Mouse (Mus musculus): ENCODE measurements around the gene Gm9195.

Gm9195 gene

DNA sequence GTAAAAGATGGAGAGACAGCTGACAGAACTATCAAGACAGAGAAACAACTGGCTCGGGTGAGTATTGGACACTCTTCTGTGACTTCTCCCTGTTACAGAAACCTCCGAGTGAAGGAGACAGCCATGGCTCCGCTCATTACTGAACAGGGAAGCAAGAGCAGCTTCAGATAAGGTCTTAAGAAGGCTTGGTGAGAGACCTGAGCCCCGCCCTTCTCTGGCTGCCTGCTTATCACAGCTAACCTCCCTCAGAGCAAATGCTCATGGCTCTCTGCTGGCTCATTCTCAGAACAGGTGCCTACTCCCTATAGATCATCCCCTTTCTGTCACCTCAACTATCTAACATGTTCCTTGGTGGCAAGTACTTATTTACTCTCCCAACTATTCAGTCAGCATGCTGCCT is 23.2 kb downstream of the Gm9195 start:
- TF ChIP-seq GATA4 (IDR thresholded peaks at IDR 0.05; ENCODE audit: insufficient replicate concordance, low read length), result no peak

DNA sequence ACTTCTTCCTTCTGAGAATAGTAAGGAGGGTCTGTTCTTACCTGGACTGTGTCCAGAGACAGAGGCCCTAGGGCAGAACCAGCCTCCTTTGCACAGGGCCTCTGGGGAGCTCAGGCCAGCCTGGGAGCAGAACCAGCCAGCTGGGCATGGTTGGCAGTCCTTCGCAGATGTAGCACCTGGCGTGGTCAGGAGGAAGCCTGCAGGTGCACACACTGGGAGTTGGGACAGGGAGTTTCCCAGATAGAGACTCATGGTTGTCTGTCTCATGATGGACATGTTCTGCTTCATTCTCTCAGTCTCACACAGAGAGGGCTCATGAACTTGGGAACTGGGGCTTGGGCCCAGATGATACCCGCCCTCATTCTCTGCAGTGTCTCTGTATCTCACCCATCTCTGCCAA is 25.3 kb downstream of the Gm9195 start:
- no peak for TF ChIP-seq GATA4 (IDR thresholded peaks at IDR 0.05; ENCODE audit: insufficient replicate concordance, low read length)

DNA sequence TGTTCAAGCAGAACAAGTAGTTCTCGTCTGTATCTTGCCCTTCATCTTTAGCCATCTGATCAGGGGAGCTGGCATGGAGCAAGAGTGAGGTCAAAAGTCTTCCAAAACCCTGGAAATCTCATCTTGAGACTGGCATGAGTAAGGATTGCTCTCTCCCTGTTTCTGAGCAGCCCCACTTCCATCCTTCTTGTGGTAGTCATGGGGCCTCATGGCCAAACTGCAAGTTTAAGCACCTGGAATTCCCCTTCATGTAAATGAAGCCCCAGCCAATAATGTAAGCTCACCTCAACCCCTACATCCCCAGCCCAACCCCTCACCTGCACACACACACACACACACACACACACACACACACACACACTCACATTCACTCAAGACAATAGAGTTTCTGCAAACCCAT is 30.0 kb downstream of the Gm9195 start:
- TF ChIP-seq GATA4 (IDR thresholded peaks at IDR 0.05; ENCODE audit: insufficient replicate concordance, low read length), result no peak

DNA sequence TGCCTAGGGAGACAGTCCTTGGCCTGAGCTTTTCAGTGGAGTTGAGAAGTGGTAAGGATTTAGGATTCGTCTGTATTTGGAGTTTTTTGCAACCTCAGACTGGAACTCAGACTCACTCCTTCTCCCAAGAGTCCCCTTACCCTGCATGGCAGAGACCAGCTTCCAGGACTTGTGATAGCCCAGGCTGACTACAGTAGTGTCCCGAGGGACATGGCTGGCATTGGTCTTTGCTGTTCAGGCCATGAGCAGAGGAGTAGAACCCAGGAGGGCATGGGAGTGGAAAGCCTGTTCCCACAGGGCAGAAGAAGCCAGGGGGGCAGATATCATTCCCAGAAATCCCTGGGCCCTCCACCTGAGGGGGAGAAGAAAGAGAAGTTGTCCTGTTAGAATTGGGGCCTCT is 31.3 kb downstream of the Gm9195 start:
- TF ChIP-seq GATA4 (IDR thresholded peaks at IDR 0.05; ENCODE audit: insufficient replicate concordance, low read length), result no peak

DNA sequence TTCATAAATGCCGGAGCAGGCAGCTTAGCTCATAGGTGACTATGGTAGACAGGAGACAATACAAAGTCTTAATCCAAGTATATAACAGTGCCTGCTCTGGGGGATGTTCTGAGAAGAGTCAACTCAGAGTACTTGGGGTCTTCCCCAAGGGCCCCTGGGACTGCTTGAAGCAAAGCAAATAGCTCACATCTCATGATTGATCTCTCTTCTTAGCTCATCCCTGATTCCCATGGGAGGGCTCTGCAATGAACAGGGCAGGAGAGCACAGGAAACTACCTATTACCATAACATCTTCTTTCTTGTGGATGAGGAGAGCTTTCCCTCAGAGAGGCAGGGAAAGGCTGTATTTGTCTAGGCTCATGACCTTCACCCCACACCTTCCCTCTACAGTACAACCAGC is 32.7 kb downstream of the Gm9195 start:
- no peak for TF ChIP-seq GATA4 (IDR thresholded peaks at IDR 0.05; ENCODE audit: insufficient replicate concordance, low read length)

DNA sequence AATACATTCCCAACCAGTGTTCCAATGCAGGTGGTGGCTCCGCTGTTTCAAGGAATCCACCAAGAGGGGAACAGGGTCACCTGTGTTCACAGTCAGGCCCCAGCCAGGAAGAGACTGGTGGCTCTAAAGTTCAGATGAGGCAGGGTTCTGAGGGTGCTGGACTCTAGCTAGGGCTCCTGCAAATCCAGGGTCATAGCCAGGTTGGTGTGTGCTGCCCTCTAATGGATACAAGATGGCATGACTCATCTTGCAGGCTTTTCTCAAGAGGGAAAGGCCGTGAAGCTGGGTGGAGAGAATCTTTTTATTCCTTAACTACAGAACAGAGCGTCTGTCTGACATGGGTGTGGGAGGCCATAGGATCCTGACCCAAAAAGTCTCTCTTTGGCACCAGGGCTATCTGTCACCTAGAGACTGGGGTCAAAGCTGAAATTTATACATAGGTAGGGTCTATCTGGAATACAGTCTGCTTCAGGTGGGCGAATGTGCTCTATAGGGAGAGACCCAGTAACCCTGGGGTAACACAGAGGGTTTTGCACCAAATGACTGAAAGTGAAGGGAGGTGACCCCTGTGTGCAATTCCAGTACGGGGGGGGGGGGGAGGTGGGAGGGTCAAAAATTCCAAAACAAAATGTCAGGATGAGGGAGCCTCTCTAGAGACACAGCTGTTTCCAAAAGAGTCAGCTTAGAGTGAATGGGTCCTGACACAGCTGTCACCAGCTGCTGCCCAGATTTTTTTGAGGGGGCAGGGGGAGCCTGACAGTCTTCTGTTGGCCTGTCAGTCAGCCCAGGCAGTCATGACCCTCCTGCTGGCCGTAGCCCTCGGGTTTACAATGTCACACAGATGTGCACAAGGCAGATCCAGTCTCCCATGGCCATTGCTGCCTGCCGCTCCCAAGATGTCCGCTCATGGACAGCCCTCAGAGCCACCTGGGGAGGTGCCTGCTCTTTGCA is 44.2 kb downstream of the Gm9195 start:
- TF ChIP-seq GATA4 (IDR thresholded peaks at IDR 0.05; ENCODE audit: insufficient replicate concordance, low read length), result no peak

DNA sequence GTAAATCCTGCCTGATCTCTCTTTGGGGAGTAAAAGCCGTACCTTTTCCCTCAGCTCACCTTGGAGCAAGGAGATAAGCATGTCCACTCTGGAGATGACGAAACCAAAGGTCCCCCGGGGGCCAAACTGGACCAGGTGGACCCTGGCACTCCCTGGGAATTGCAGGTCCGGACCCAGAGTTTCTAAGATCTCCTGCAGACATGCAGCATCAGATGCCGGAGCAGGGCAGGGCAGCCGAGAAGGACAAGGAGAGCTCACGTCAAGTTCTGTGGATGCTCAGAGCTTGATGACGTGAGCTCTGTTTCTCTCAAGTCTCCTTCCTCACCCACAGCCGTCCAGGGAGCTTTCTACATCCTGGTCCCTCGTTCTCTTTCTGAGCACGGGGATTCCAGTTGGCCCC is 48.7 kb downstream of the Gm9195 start:
- no peak for TF ChIP-seq GATA4 (IDR thresholded peaks at IDR 0.05; ENCODE audit: insufficient replicate concordance, low read length)

DNA sequence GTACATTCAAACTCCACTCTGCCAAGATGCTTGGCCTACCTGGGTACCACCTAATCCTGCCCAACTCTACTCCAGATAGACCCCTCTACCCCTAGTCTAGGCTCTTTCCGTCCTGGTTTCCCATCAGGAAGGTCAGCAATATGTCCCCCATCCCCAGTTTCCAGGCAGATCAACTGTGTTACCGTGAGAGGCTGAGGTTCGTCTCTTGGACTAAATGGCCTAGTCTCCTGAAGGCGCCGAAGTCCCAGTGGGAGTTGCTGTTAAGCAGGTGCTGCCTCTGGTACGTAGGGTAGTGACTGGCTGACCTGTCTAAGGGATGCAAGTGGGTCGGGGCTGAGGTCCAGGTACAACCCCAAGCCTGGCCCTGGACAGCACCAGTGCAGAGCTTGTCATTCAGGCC is 50.7 kb downstream of the Gm9195 start:
- no peak for TF ChIP-seq GATA4 (IDR thresholded peaks at IDR 0.05; ENCODE audit: insufficient replicate concordance, low read length)

DNA sequence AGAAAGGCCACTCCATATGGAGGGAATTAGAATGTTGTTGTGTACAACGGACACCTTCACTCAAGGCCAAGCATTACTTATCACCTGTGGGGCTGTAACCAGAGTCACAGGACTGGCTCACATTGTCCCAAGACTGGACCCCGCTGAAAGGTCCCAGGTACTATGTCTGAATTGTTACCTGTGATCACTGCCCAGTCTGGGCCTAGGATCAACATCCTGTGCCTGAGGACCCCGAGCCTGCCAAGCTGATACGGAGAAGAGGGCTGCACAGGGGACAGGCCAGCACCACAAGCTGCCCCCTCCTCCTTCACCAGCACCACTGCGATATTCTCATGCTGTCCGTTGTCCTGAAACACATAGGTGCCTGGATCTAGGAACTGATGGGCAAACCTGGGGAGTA is 51.2 kb downstream of the Gm9195 start:
- no peak for TF ChIP-seq GATA4 (IDR thresholded peaks at IDR 0.05; ENCODE audit: insufficient replicate concordance, low read length)

DNA sequence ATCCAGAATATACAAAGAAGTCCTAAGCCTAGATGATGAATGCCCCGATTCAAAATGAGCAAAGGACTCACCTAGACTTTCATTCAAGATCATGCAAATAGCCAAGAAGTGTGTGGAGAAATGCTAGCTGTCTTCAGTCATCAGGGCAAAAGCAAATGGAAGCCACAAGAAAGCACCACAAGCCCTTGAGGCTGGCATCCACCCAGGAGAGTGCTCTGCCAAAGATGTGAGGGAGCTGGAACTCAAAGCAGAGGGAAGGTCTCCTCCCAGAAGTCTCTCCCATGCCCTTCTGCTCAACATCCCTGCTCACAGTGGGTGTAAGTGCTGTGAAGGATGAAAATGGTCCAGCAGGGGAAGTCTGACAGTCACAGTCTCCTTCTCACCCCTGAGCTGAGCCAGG is 52.7 kb downstream of the Gm9195 start:
- no peak for TF ChIP-seq GATA4 (IDR thresholded peaks at IDR 0.05; ENCODE audit: insufficient replicate concordance, low read length)

DNA sequence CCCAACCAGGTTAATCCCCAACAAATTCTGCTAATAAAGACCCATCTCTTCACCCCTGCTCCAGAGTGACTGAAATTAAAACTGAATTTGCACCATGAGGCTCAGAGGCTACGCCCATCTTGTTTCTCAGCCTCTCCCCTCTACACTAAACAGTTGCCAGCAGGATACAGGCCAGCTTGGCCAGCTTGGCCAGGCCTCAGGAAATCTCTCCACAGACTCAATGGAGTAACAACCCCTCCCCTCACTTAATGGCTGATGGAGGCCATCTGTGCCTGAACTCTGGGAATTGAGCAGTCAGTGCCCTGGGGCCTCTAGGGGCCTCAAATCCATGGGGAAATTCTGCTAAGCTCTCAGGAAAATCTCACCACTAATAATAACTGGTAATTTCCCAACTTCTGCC is 101.9 kb downstream of the Gm9195 start:
- TF ChIP-seq GATA4 (IDR thresholded peaks at IDR 0.05; ENCODE audit: insufficient replicate concordance, low read length), result no peak

DNA sequence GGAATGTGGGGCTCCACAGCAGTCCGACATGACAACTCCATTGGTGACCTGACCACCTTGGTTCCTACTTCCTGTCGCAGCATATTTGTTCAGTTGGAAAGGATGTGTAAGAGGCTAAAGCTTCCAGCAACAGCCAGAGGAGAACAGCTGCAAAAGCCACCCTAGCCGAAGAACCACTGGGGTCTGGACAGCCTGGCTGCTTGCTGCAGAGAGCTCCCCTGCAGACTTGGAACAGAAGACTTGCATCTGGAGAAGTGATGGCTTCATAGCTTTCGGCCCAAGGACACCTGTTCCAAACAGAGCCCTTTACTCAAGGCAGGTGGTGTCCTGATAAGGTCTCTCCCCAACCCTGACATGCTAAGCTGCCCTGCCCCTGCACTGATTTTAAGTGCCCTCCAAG is 102.3 kb downstream of the Gm9195 start:
- no peak for TF ChIP-seq GATA4 (IDR thresholded peaks at IDR 0.05; ENCODE audit: insufficient replicate concordance, low read length)

DNA sequence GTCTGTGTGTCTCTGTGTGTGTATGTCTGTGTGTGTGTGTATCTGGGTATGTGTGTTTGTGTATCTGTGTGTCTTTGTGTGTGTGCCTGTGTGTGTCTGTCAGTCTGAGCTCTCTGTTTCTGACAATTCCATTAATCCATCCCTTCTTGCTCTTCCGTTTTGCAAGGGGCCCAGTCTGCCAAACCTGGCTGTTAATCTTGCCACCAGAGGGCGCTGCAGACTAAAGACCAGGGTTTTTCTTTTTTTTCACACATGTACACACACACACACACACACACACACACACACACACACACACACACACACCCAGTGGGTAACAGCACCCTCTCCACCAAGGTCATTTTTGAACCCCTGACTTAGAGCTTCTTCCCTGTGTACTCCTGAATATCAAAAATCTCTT is 114.4 kb downstream of the Gm9195 start:
- TF ChIP-seq GATA4 (IDR thresholded peaks at IDR 0.05; ENCODE audit: insufficient replicate concordance, low read length), result no peak
